Comparison of ENCODE assay signal across 1 mouse cellular context in the genomic region with DNA sequence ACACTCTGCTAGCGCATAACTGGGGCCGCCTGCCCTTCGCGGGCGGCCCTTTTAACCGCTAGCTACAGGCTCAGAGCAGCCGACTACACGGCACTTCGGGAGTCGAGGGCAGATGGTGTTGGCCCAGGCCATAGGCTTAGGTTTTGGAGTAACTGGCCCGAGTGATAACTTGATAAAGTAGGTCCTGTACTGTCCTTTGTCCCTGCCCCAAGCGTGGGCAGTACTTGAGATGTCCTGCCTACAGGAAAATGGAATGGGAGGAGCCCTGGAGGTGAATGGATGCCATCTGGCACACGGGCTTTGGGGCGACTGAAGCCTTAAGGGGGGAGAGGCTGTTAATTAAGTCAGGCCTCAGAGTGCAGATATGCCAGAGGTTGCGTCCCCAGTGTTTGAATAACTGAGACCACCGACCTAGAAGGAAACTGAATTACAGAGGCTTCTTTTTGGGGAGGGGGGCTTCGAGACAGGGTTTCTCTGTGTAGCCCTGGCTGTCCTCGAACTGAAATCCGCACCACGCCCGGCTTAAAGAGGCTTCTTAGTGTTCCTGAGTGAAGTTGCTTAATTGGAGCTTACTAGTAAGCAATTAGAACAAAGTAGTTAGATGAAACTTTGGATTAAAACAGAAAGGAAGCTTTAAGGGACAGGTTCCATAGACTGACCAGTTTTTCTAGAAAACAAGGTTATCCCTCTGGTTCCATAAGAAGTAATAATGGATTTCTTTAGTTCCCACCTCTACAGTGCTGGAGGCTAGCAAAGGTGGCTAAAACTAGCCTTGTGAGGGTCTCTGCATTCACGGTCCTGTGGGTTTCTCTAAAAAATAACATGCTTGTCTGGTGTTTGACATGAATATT.
TF ChIP-seq lines count a peak whose summit lies in the region.

No protein-coding gene starts in this region.

TF ChIP-seq in ES-E14, 5 proteins besides CTCF, POLR2A, EP300 and RAD21 (continued from another document):
- no peak for TF ChIP-seq ZC3H11A (IDR thresholded peaks at IDR 0.05; ENCODE audit: borderline replicate concordance, low read depth, low read length)
- TF ChIP-seq CHD2 (IDR thresholded peaks at IDR 0.05; ENCODE audit: low read depth, low read length): peak; percentile 49; the same call in 1 of the 2 replicates
- no peak for TF ChIP-seq MAFK (IDR thresholded peaks at IDR 0.05; ENCODE audit: insufficient read depth, low read depth, low read length)
